Mouse (Mus musculus) liver, postnatal 0 days (tissue): ENCODE data around the gene 2700081O15Rik. TPM values are rescaled to one million over a fixed set of nuclear protein-coding genes. Genes with fewer than 3 reads are reported as not detected.

ENCODE experiments used
- ATAC-seq: fragments of 200-750 bp; cut with Nextera tagmentation; 2 replicates; pipeline ENCODE4 v1.8.0; 2017; ENCODE audit warnings: mild to moderate bottlenecking, moderate library complexity
- DNase-seq: peaks from one replicate; pipeline ENCODE4 v3.0.0-alpha.2; 2016
- H3K27ac ChIP-seq: fragments of 300-500 bp; sonication (generic); 2 replicates; pipeline ENCODE4 v1.5.1; 2014; ENCODE audit warnings: antibody characterized with exemption, moderate library complexity, mild to moderate bottlenecking, low read depth
- H3K27me3 ChIP-seq: fragments of 300-500 bp; sonication (generic); 2 replicates; pipeline ENCODE4 v1.6.1; 2014; ENCODE audit warnings: low read length, control low read depth, mixed read lengths; ENCODE audit not compliant: insufficient read depth
- H3K36me3 ChIP-seq: fragments of 300-500 bp; sonication (generic); replicated peaks from 2 replicates; pipeline ENCODE4 v1.6.1; 2014; ENCODE audit warnings: mild to moderate bottlenecking, control low read depth, low read length, moderate library complexity, mixed read lengths; ENCODE audit not compliant: insufficient read depth
- H3K4me1 ChIP-seq: fragments of 300-500 bp; sonication (generic); 2 replicates; pipeline ENCODE4 v1.6.1; 2014; ENCODE audit warnings: antibody characterized with exemption, mild to moderate bottlenecking, control low read depth; ENCODE audit not compliant: insufficient read depth
- H3K4me2 ChIP-seq: fragments of 300-500 bp; sonication (generic); 2 replicates; pipeline ENCODE4 v1.6.1; 2014; ENCODE audit warnings: low read depth, mild to moderate bottlenecking, low read length, moderate library complexity, mixed read lengths
- H3K4me3 ChIP-seq: fragments of 300-500 bp; sonication (generic); 2 replicates; pipeline ENCODE4 v1.5.1; 2014; ENCODE audit warnings: low read depth, low read length
- H3K9ac ChIP-seq: fragments of 300-500 bp; sonication (generic); replicated peaks from 2 replicates; pipeline ENCODE4 v1.6.1; 2014; ENCODE audit warnings: mild to moderate bottlenecking, moderate library complexity
- H3K9me3 ChIP-seq: fragments of 300-500 bp; sonication (generic); 2 replicates; pipeline ENCODE4 v1.6.1; 2016; ENCODE audit warnings: mild to moderate bottlenecking, control low read depth, low read length, mixed read lengths
- CTCF ChIP-seq: sonication (generic); IDR thresholded peaks from 2 replicates; pipeline ENCODE4 v1.5.1; 2016; ENCODE audit warnings: antibody characterized with exemption, low read depth
- EP300 ChIP-seq: IDR thresholded peaks from 2 replicates; pipeline ENCODE4 v1.6.1; 2016; ENCODE audit warnings: antibody characterized with exemption, low read depth, mild to moderate bottlenecking
- WGBS: fragments of 180-500 bp; shearing (Covaris S2); extraction: QIAGEN DNeasy Blood & Tissue Kit; methylation state at CpG from one replicate; pipeline ENCODE4 v1.1.7; 2014; ENCODE audit not compliant: insufficient replicate concordance; 5-methylcytosine and 5-hydroxymethylcytosine counted together
- polyA plus RNA-seq: library from polyadenylated mRNA; unstranded; fragments of >200 nt; fragmentation: Nextera tagmentation; extraction: Ambion mirVana; gene quantifications from 2 replicates; pipeline ENCODE4 v1.2.1, GENCODE M21; 2015

The 2700081O15Rik gene
- polyA plus RNA-seq, 1 experiment from 2014 or later = 0.75 TPM

DNA sequence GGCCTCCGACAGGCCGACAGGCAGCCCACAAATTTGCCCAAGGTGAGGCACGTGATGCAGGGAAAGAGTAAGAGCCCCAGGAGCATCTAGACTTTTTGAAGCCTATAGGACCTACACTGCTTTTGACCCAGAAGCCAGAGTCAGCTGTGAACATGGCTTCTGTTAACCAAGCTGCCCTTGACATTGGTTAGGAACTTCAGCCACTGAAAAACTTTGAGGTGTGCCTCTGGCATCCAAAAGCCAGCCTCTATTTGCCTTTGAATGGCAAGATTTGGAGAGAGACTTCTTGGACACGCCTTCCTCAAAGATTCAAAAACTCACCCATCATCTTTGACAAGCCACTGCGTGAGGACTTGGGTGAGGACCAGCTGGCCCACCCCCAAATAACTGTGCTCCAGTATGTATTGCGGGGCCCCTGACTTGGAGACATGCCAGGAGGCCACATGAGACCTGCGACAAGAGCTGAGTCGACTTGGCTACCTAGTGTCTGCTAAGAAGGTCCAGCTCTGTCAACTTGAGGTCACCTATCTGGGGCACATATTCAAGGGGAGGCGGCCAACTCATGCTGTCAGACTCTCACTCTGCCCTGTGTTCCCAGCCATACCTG lies 12.7 kb upstream of the 2700081O15Rik start:
- 68% methylated on average over 9 of the region's 9 CpGs for WGBS
- H3K4me2 ChIP-seq = no peak overlapping the region
- ATAC-seq = no peak

DNA sequence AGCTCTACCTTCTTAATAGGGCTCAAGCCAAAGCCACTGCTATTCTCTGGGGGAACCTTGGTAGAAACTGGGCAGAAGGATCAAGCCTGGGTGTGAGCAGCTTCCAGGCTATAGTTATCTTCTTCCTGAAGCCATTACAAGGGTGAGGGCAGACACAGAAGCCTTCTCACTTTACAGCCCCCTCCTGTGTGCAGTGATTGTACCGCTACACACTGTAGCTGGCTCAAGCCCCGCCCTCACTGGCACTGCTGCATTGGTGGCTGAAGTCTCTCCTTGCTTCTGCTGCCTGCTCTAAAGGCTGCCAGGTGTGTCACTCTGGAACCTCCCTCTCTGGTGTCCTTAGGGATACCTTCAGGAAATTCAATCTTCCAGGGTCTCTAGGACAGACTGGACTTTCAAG lies 5.1 kb upstream of the 2700081O15Rik start:
- DNase-seq (no peak), ATAC-seq (no peak)
- Histone ChIP-seq H3K4me2 (no peak overlapping the region), H3K27ac (no peak overlapping the region), H3K36me3 (no peaks in the 10 kb centered on the region), H3K9ac (no peak overlapping the region), H3K4me1 (peaks cover 6% of the 10 kb centered on the region), H3K9me3 (no peaks in the 10 kb centered on the region), H3K27me3 (peaks cover 24% of the 10 kb centered on the region), H3K4me3 (no peak overlapping the region)
- 74% methylated on average over 2 of the region's 2 CpGs for WGBS
- no peak for TF ChIP-seq CTCF
- no peak for TF ChIP-seq EP300

More for the DNA sequence above, 12.7 kb upstream of the 2700081O15Rik start:
- H3K9me3 ChIP-seq = no peaks in the 10 kb centered on the region
- TF ChIP-seq EP300 = no peak
- no peak for TF ChIP-seq CTCF
- no peak overlapping the region for H3K9ac ChIP-seq
- peaks cover 5% of the 10 kb centered on the region; the same call in 1 of the 2 replicates for H3K27me3 ChIP-seq
- H3K36me3 ChIP-seq = no peaks in the 10 kb centered on the region
- DNase-seq = no peak
- H3K27ac ChIP-seq = no peak overlapping the region
- no peak overlapping the region for H3K4me3 ChIP-seq
- H3K4me1 ChIP-seq = no peaks in the 10 kb centered on the region

DNA sequence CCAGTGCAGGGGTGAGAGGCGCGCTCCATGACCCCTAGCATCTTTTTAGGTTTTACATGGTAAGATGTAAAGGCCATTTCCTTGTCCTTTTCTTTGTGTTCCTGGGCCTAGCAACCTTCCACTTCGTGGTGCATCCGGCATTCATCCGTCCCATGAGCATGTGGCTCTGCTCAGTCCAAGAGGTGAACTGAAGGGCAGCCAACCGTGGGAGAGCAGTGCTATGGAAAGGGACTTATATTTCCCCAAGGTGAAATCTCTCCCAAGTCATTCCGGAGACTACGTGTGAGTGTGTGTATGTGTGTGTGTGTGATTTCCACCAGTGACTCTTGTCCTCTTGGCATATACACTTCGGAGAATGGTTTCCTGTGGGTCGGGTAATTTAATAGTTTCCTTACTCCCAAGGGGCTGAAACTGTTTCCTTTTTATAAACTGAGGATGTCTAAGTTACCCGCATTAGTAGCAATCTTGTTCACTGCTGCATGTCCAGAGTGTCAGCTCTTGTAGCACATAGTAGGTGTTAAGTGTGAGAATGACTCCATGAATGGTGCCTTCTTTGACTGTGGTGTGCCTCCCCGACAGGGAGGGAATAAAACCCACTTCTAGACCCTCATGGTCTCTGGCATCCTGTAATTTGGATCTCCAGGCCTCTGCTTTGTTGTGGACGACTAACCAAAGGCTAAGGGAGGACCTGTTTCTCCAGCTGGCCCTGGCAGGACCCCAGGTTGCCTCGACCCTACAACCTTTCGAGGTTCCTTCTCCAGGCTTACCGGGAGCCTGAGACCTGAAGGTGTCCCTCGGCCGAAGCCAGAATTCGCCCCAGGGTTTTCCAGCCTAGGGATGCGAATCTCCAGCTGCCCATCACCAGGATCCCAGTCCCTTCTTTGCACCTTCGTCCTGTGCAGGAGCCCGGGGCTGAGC lies 1.2 kb upstream of the 2700081O15Rik start:
- peak overlapping the region; percentile 75 for H3K9ac ChIP-seq
- no peak for ATAC-seq
- H3K27me3 ChIP-seq = peaks cover 24% of the 10 kb centered on the region
- peak overlapping the region; percentile 62 for H3K4me3 ChIP-seq
- WGBS = 43% methylated on average over 22 of the region's 22 CpGs
- TF ChIP-seq EP300 (no peak), CTCF (no peak)
- peak overlapping the region; percentile 93 for H3K4me2 ChIP-seq
- H3K9me3 ChIP-seq = no peaks in the 10 kb centered on the region
- no peak overlapping the region for H3K27ac ChIP-seq
- peaks cover 20% of the 10 kb centered on the region for H3K4me1 ChIP-seq
- no peaks in the 10 kb centered on the region for H3K36me3 ChIP-seq
- no peak for DNase-seq

DNA sequence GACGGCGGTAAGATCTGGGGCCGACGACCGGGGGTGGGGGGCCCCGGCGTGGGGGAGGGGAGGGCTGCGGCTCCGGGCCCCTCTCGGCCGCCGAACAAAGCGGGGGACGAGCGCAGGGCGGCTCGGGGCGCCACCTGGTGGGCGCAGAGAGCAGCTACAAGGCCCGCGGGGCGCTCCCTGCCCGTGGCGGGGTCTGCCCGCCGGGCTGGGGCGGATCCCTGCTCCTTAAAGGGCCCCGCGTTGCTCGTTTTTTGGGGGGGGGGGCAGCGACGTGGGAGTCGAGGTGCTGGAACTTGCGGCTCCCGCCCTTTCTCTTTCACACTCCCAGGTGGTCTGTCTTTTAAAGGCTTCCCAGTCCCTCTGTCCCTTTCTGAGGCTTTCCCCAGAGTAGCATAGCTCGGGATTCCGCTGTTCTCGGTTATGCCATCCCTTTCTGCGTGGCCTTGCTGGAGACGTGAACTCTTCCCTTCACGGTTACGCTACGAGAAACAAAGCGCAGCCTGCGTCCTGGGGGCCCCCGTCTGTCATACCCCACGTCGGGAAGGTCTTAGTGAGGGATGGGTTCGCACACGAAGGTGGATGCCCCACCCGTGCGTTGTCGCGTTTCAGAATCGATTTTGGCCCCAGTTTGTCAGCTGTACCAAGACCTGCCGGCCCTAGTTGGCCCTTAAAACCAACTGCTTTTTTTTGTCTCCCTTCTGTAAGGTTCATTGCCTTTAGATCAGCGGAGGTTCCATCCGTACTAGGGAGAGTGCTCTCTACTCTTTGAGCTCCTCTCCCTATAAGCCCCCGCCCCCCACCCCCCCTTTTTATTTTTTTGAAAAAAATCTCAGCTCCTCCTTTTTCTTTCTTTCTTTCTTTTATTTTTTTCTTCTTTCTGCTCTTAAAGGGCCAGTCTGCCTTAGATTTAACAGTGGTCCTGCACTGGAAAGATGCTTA lies 755 bp downstream of the 2700081O15Rik start:
- DNase-seq = peak; percentile 82
- no peaks in the 10 kb centered on the region for H3K36me3 ChIP-seq
- ATAC-seq = peak; percentile 86
- WGBS = under 1% methylated on average over 43 of the region's 59 CpGs
- H3K4me3 ChIP-seq = peak overlapping the region; percentile 62
- H3K27ac ChIP-seq = 0 out of 2 replicates have a peak overlapping the region, but pooled peaks have one; percentile 34
- peaks cover 27% of the 10 kb centered on the region for H3K4me1 ChIP-seq
- TF ChIP-seq EP300 = no peak
- peak; percentile 83 for TF ChIP-seq CTCF
- no peaks in the 10 kb centered on the region for H3K9me3 ChIP-seq
- H3K9ac ChIP-seq = peak overlapping the region; percentile 75
- peaks cover 24% of the 10 kb centered on the region for H3K27me3 ChIP-seq
- H3K4me2 ChIP-seq = peak overlapping the region; percentile 93

DNA sequence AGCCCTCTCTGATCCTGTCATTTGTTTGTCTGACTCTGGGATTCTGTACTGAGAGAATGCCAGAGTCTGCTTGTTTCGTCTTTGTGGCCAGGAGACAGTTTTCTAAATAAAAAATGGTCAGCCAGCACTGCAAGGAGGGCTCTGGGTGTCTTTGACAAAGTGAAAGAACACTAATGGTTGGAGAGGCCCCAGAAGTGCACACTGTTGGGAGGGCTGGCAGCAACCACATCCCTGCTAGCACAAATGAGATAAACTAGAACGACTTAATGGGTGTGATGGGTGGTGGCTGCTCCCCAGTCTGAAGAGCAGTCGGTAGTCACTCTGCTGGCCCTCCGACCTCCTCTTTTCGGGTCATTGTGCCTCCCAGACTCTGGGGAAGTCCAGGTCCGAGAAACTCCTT lies 1.7 kb downstream of the 2700081O15Rik start:
- Histone ChIP-seq H3K9me3 (no peaks in the 10 kb centered on the region), H3K4me2 (peak overlapping the region; percentile 93), H3K9ac (no peak overlapping the region), H3K36me3 (no peaks in the 10 kb centered on the region), H3K4me1 (peaks cover 27% of the 10 kb centered on the region), H3K27ac (no peak overlapping the region), H3K4me3 (no peak overlapping the region), H3K27me3 (peaks cover 24% of the 10 kb centered on the region)
- DNase-seq (no peak), ATAC-seq (no peak)
- TF ChIP-seq EP300 = no peak
- no peak for TF ChIP-seq CTCF
- 32% methylated on average over 6 of the region's 6 CpGs for WGBS

DNA sequence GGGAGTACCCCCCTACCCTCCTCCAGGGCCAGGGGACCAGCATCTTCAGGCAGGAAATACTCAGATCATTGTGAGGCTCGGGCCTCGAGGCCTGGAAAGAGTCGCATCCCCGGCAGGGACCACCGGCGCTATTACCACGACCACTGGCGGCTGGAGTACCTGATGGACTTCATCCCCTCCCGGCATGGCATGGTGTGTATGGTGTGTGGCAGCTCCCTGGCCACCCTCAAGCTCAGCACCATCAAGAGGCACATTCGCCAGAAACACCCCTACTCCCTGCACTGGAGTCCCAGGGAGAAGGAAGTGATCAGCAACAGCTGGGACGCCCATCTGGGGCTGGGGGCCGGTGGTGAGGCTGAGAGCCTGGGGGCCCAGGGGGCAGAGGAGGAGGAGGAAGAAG lies 2.7 kb downstream of the 2700081O15Rik start:
- H3K9ac ChIP-seq = no peak overlapping the region
- H3K4me2 ChIP-seq = no peak overlapping the region
- H3K9me3 ChIP-seq = no peaks in the 10 kb centered on the region
- peaks cover 23% of the 10 kb centered on the region for H3K27me3 ChIP-seq
- H3K36me3 ChIP-seq = no peaks in the 10 kb centered on the region
- no peak overlapping the region for H3K4me3 ChIP-seq
- WGBS = 68% methylated on average over 12 of the region's 12 CpGs
- ATAC-seq = no peak
- H3K4me1 ChIP-seq = peaks cover 27% of the 10 kb centered on the region
- no peak overlapping the region for H3K27ac ChIP-seq
- DNase-seq = no peak
- no peak for TF ChIP-seq EP300
- TF ChIP-seq CTCF = no peak
